Mouse (Mus musculus) kidney, postnatal 36 days (tissue): Measurements from ENCODE around the gene Meis3.

ENCODE experiments used
- DNase-seq, 2 experiments: peaks; one replicate each; pipeline ENCODE4 v3.0.0; 2021 to 2022; ENCODE audit warnings: mixed read lengths in 2 of 2

The Meis3 gene

GRCm38 (mm10) chr7:16174597-16175541, at the start of gene Meis3:
Gene Meis3, plus strand, starts transcription at chr7:16175090.
- DNase-seq: peak; percentile 6 to 56

- no peak for DNase-seq
Observed at GRCm38 (mm10) chr7:16125829-16126228, 49.1 kb upstream of the Meis3 start.

GRCm38 (mm10) chr7:16128344-16128743, 46.5 kb upstream of the Meis3 start:
- DNase-seq: no peak

GRCm38 (mm10) chr7:16128899-16129298, 46.0 kb upstream of the Meis3 start:
- no peak for DNase-seq

- peak; percentile 70 to 83 for DNase-seq
Observed at GRCm38 (mm10) chr7:16129421-16129845, 45.5 kb upstream of the Meis3 start, which contains the start of gene Slc8a2. Gene Slc8a2, plus strand, starts transcription at chr7:16129826.

- DNase-seq: peak in 1 of 2 experiments; percentile 32
Observed at GRCm38 (mm10) chr7:16129846-16130691, 44.8 kb upstream of the Meis3 start.

GRCm38 (mm10) chr7:16130956-16131634, 43.8 kb upstream of the Meis3 start:
- no peak for DNase-seq

- DNase-seq: no peak
Observed at GRCm38 (mm10) chr7:16132161-16132581, 42.7 kb upstream of the Meis3 start.

- DNase-seq: no peak
Observed at GRCm38 (mm10) chr7:16132926-16133325, 42.0 kb upstream of the Meis3 start.

GRCm38 (mm10) chr7:16133691-16134090, 41.2 kb upstream of the Meis3 start:
- no peak for DNase-seq

- no peak for DNase-seq
Observed at GRCm38 (mm10) chr7:16134951-16135392, 39.9 kb upstream of the Meis3 start.

GRCm38 (mm10) chr7:16146489-16147410, 28.1 kb upstream of the Meis3 start:
- no peak for DNase-seq

- peak; percentile 39 to 87 for DNase-seq
Observed at GRCm38 (mm10) chr7:16147643-16148042, 27.2 kb upstream of the Meis3 start.

- no peak for DNase-seq
Observed at GRCm38 (mm10) chr7:16149241-16149640, 25.6 kb upstream of the Meis3 start.

GRCm38 (mm10) chr7:16150191-16151145, 24.4 kb upstream of the Meis3 start:
- DNase-seq: no peak

- peak; percentile 19 to 69 for DNase-seq
Observed at GRCm38 (mm10) chr7:16153522-16153921, 21.4 kb upstream of the Meis3 start.

- peak in 1 of 2 experiments; percentile 18 for DNase-seq
Observed at GRCm38 (mm10) chr7:16155132-16155872, 19.6 kb upstream of the Meis3 start.

- DNase-seq: no peak
Observed at GRCm38 (mm10) chr7:16156105-16156714, 18.7 kb upstream of the Meis3 start.

GRCm38 (mm10) chr7:16158735-16159134, 16.2 kb upstream of the Meis3 start:
- no peak for DNase-seq
